Mouse (Mus musculus) lung, adult 10 weeks (tissue): ENCODE measurements around the gene Tnpo1. TPM values are rescaled to one million over a fixed set of nuclear protein-coding genes. Genes with fewer than 3 reads are reported as not detected.

Experiments
- polyA plus RNA-seq: library from polyadenylated mRNA; stranded (reverse); fragments of 350-450 nt; fragmentation: Illumina TruSeq; extraction: RNeasy Lipid Tissue Mini Kit (QIAGEN cat#74804); gene quantifications from one replicate; pipeline ENCODE4 v1.2.3, GENCODE M21; 2014; ENCODE audit warnings: low read depth, low replicate concordance; ENCODE audit not compliant: insufficient read depth

The Tnpo1 gene
- polyA plus RNA-seq, result 14.4 TPM

DNA sequence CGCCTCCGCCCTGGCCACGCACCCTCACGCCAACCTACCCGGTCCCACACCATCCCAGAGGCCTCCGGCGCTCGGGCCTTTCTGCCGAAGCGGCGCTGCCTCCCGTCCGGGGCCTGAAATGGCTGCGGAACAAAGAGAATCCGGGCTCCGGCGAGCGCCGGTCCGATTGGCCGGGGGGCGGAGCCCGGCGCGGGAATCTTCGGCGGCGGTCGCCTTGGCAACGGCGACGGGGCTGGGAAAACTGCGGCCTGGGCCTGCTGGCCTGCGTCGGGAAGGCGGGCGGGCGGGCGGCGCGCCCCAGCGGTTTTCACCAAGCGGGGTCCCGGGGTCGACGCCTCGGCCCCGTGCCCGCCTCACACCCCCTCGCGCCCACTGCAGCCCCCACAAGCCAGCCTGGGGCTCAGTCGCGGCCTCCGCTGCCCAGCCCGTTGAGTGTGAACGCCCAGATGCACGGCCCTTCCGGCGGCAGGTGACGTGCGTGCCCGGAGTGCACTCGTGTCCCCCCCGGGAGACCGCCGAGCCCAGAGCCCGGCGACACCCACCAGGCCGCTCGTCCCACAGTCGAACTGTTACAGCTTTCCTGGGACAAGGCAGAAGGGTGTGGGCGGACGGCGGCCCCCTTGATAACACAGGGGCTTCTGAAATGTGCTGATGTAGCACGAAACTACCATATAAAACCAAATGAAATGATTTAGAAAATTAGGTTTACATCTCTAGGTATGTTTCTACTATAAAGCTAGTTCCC lies at the start of gene Tnpo1:
Gene Tnpo1, minus strand, starts transcription at position 172 of the 745 bp plus-strand sequence.

DNA sequence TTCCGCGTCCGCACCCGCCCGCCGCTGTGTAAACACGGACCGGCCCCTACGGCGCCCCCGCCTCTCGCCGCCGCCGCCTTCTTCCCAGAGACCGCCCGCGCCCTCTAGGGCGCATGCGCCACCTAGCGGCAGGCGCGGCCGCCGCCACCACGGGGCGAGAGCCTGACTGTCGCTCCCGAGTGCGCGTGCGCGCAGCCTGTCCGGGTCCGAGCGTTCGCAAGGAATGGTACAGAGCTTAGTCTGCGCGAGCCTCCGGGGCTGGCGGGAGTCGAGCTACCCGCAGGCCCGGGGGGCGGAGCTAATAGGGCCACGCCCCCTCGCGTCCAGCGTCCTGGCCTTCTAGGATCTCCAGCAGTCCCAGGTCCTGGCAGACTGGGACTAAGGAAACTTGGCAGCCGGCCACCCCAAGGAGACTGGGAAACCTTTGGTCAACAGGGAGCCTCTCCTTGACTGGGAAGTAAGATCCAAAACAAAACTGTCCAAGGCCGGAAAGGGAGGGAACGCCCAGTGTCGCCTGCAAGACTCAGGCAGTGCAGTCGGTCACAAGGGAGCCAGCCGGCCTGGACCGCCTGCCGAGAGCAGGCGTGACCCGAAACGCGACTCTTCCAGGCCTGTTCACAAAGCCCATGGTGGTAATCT lies 110.9 kb downstream of the Tnpo1 start, which contains the start of gene Fcho2:
Gene Fcho2, minus strand, starts transcription at position 303 of the 639 bp plus-strand sequence.

Other genes starting within 250 kb of the Tnpo1 start
- gene Tmem171, start 231.6 kb downstream of the Tnpo1 start, polyA plus RNA-seq, result 4.8 TPM
- gene Fcho2, start 110.9 kb downstream of the Tnpo1 start, polyA plus RNA-seq, result 26.6 TPM
- gene 1700024P04Rik, start 58.2 kb upstream of the Tnpo1 start, polyA plus RNA-seq, result not detected